Mouse (Mus musculus) thymus, postnatal 10 days (tissue): ENCODE results near the gene Atp6v1e1.

Experiments
- DNase-seq, 2 experiments: peaks; one replicate each; pipeline ENCODE4 v3.0.0; 2021; ENCODE audit warnings: low spot score in 2 of 2

The Atp6v1e1 gene

GRCm38 (mm10) chr6:120771366-120771765 is 51.2 kb downstream of the Atp6v1e1 start:
- no peak for DNase-seq

- DNase-seq, result no peak
Measured at GRCm38 (mm10) chr6:120769972-120770371, 52.6 kb downstream of the Atp6v1e1 start.

DNA sequence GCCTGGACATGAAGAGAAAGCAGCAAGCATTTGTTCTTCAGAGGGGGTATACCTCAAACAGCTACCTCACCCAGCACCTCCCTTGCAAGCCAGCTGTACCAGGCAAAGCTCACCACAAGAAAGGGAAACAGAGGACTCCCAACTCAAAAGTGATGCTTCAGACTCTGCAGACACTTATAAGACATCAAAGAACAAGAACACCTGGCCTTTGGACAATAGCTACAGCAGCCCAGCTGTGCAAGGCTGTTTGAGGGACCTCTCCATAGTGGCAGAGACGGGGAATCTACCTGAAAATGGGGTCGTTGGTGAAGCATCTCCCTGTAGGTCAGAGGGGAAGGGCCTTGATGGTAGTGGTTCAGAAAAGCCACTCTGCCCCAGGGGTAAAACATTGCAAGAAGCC is 61.4 kb downstream of the Atp6v1e1 start:
- DNase-seq, result peak; percentile 63 to 70

- no peak for DNase-seq
Measured at GRCm38 (mm10) chr6:120746416-120746815, 76.2 kb downstream of the Atp6v1e1 start.
